Mouse (Mus musculus): Measurements from ENCODE around the gene Pde2a.

DNA sequence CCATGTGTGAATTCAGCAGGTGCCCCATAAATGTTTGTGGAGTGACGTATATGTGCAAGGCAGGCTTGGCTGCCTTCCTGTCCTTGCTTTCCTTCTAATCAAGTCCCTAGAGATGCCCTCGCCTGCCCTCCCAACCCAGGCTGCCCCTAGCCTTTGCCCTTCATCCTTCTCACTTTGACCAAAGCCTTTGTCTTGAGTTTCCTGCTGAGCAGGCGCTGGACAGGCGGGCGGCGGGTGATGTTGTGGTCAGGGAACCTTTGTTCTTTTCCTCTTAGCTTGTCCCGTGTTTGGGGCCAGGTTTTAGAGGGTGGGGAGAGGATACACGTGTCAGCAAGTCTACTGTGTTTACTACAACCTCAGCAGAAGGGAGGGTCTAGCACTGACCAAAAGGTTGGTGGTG is 32.2 kb downstream of the Pde2a start:
- TF ChIP-seq CTCF (IDR thresholded peaks at IDR 0.05; ENCODE audit: borderline replicate concordance, insufficient read depth, low read length) = no peak
- no peak for TF ChIP-seq POLR2A (IDR thresholded peaks at IDR 0.05; ENCODE audit: low read depth, low read length)
